Mouse (Mus musculus): ENCODE measurements around the gene Slc26a9. TPM values are rescaled to one million over a fixed set of nuclear protein-coding genes. Genes with fewer than 3 reads are reported as not detected.

Slc26a9 gene
- polyA plus RNA-seq, 1 experiment from 2014 or later = 0.09 TPM

DNA sequence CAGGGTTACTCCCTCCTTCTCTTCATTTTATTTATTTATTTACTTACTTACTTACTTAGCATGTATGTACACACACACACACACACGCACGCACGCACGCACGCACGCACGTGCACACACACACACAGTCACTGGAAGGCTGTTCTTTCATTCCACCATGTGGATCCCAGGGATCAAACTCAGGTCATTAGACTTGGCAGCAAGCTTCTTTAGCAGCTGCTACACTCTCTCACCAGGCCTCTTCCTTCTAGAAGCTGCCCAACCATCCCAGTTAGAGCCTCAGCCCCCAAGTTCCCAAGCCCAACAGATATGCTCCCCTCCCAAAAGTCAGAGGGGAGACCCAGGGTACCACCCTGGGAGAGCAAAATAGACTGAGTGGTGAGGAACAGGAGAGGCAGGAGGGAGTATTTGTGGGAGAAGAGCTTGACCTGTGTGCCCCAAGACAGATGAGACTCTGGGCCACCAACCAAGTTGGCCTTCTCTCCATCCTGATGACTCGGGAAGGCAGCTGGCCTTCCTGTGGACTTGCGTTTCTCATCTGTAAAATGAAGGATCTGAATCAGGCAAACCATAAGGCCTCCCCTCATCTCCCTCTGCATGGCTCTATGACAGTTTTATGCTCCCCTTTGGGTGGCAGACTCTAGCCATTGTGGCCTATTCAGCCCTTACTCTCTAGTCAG, 4.2 kb upstream of the Slc26a9 start:
- Histone ChIP-seq H3K27ac (replicated peaks) (no peak overlapping the region), H3K36me3 (no peaks in the 10 kb centered on the region), H3K4me3 (replicated peaks) (no peak overlapping the region), H3K4me1 (no peaks in the 10 kb centered on the region), H3K4me2 (no peak overlapping the region), H3K9ac (replicated peaks) (no peak overlapping the region), H3K27me3 (replicated peaks) (no peaks in the 10 kb centered on the region), H3K9me3 (replicated peaks) (no peaks in the 10 kb centered on the region)
- ATAC-seq (ENCODE audit: low FRiP score) = no peak
- 90% methylated on average over 9 of the region's 9 CpGs for WGBS

DNA sequence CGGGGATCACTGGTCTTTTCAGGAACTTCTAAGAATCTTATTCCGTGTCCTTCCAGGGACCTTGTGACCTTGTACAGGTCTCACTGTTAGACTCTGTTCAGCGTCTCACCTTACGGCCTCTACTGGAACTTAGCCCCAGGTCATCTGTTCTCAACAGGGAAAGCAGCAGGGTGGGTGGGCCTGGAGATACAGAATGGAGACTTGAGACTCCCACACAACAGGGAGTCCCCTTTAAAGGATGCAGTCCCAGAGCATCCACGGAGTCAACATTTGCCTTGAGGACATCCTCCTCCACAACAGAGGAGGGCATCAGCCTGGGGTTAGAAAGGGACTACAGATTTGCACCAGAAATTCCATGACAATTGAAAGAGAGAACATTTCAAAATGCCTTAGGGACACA, 1.6 kb downstream of the Slc26a9 start:
- WGBS = 69% methylated on average over 5 of the region's 5 CpGs
- no peak overlapping the region for H3K27ac ChIP-seq (replicated peaks)
- H3K4me1 ChIP-seq = no peaks in the 10 kb centered on the region
- H3K9me3 ChIP-seq (replicated peaks) = no peaks in the 10 kb centered on the region
- no peak for ATAC-seq (ENCODE audit: low FRiP score)
- H3K4me3 ChIP-seq (replicated peaks) = no peak overlapping the region
- no peak overlapping the region for H3K9ac ChIP-seq (replicated peaks)
- H3K27me3 ChIP-seq (replicated peaks) = no peaks in the 10 kb centered on the region
- H3K36me3 ChIP-seq = no peaks in the 10 kb centered on the region
- no peak overlapping the region for H3K4me2 ChIP-seq

DNA sequence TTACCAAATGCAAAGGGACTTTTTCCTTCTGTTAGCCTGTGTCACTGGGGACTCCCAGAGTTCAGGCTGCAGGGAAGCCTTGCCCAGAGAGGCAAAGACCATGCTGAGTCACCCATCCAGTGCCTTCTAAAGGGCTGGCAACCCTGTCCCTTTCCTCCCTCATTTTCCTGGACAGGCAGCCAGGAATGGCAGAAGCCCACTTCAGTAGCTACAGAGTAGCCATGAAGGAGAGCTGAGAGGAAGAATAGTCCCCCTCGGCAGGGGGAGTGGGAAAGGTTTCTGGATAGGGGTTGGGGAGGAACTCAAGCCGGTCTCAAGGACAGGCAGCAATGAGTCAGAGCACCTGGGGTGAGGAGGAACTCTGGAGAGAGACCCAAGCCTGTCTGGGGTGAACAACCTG, 3.9 kb downstream of the Slc26a9 start:
- ATAC-seq (ENCODE audit: low FRiP score) = no peak
- no peaks in the 10 kb centered on the region for H3K4me1 ChIP-seq
- 68% methylated on average over 2 of the region's 2 CpGs for WGBS

DNA sequence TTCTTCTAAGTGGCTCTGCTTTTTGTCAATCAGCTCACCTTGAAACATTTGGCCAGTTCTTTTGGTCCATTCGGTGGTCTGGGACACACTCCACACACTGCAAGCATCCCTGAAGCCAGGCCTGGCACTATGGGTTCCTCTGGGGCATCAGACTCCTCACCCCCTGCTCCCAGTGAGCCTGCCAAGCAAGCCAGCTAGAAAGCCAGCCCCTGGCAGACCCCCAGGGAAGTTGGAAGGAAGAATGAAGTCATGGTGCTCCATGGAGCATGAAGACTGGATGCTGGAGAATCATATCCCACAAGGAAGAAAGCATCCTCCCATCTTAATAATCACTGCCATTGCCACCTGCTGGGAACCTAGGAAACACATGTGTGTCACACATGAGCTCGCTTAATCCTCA, 4.8 kb downstream of the Slc26a9 start:
- Histone ChIP-seq H3K27me3 (replicated peaks) (no peaks in the 10 kb centered on the region), H3K9me3 (replicated peaks) (no peaks in the 10 kb centered on the region), H3K4me1 (no peaks in the 10 kb centered on the region), H3K27ac (replicated peaks) (no peak overlapping the region), H3K9ac (replicated peaks) (no peak overlapping the region), H3K4me3 (replicated peaks) (no peak overlapping the region), H3K36me3 (no peaks in the 10 kb centered on the region), H3K4me2 (no peak overlapping the region)
- no peak for ATAC-seq (ENCODE audit: low FRiP score)
- 89% methylated on average over 2 of the region's 2 CpGs for WGBS

More for the DNA sequence above, 3.9 kb downstream of the Slc26a9 start:
- Histone ChIP-seq H3K9ac (replicated peaks) (no peak overlapping the region), H3K4me3 (replicated peaks) (no peak overlapping the region), H3K36me3 (no peaks in the 10 kb centered on the region), H3K4me2 (no peak overlapping the region), H3K9me3 (replicated peaks) (no peaks in the 10 kb centered on the region), H3K27ac (replicated peaks) (no peak overlapping the region), H3K27me3 (replicated peaks) (no peaks in the 10 kb centered on the region)

DNA sequence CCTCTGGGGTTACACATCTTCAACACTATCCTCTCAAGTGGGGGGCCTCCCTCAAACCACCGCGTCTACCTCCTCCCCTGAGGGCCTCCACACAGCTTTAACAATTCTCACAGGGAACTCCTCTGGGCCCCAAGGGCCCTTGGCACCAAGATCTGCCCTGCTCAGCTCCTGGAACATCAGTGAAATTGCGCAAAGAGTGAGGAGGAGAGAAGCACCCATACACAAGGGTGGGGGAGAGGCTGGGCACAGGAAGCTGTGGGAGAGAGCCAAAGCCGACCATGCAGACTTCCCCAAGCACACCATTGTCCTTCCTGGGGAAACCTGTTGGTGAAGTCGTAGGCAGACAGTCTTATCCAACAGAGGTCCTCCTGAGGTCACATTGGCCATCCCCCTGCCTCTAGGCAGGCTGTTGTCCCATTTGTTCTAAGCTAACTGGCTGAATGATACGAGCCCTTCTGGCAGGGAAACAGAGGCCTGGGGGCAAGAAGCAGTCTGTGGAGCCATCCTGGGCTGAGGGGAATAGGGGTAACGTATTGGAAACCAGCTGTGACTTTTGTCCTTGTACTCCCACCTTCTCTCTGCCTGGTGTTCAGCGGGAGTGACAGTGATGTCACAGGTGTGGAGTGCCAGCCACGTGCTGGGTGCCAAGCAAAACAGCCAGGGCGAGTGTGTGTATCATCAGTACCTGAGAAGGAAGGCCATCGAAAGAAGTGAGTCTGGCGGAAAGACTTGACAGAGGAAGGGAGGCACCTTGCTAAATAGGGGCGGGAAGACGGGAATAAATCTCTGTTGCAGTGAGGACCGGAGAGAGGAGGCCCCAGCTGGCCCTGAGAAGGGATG, 6.1 kb downstream of the Slc26a9 start:
- Histone ChIP-seq H3K27ac (replicated peaks) (no peak overlapping the region), H3K4me2 (no peak overlapping the region), H3K4me3 (replicated peaks) (no peak overlapping the region), H3K36me3 (no peaks in the 10 kb centered on the region), H3K4me1 (no peaks in the 10 kb centered on the region), H3K27me3 (replicated peaks) (no peaks in the 10 kb centered on the region), H3K9ac (replicated peaks) (no peak overlapping the region), H3K9me3 (replicated peaks) (no peaks in the 10 kb centered on the region)
- 80% methylated on average over 15 of the region's 15 CpGs for WGBS
- no peak for ATAC-seq (ENCODE audit: low FRiP score)

DNA sequence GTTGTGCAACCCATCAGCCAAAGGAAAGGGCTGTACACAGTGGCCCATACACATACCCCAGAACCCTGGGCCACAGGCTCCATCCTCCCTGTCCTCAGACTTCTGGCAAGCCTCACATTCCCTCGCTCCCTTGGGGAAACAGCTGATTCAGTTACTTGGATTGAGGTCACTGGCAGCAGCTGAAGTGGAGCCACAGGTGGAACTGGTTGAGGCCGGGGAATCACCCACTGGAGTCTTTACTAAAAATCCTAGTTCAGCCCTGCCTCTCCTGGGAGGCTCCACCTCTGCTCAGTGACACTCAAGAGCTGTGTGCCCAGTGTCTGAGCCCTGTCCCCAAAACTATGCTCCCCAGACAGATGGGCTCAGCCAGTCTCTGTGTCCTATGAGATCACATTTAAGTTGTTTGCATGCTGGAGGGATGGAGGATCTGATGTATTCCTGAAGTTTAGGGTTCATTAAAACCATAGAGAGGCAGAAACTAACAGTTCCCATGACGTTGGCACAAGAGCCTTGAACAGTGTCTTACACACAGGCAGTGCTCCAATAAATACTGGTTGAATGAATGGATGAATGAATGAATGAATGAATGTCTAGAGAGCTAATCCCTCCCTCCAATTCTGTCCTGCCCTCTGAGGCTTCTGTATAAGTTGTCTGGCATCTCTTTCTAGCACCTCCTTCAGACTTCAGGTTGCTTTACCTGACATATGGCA, 7.5 kb downstream of the Slc26a9 start:
- no peak for ATAC-seq (ENCODE audit: low FRiP score)
- WGBS = 78% methylated on average over 3 of the region's 3 CpGs
- Histone ChIP-seq H3K4me1 (no peaks in the 10 kb centered on the region), H3K27ac (replicated peaks) (no peak overlapping the region), H3K4me3 (replicated peaks) (no peak overlapping the region), H3K9me3 (replicated peaks) (no peaks in the 10 kb centered on the region), H3K27me3 (replicated peaks) (no peaks in the 10 kb centered on the region), H3K36me3 (no peaks in the 10 kb centered on the region), H3K4me2 (no peak overlapping the region), H3K9ac (replicated peaks) (no peak overlapping the region)

DNA sequence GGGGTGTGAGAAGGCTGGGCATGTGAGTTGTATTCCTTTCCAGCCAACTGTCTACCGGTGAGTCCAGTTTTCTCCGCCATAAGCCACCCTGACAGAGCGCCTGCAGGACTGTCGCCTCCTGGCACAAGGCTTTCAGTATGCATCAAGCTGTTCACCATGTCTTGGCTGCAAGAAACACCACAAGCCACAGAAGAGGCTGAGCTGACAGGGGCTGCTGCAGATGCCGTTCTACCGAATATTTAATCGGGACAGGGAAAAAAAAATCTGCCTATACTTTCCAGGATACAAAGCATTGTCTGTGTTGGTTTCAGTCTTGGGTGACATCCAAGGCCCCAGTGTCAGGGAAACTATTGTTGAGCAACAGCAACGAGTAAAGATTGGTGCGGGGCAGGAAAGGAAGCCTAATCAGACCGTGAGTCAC, 8.1 kb downstream of the Slc26a9 start:
- Histone ChIP-seq H3K36me3 (no peaks in the 10 kb centered on the region), H3K4me3 (replicated peaks) (no peak overlapping the region), H3K9me3 (replicated peaks) (no peaks in the 10 kb centered on the region), H3K9ac (replicated peaks) (no peak overlapping the region), H3K4me1 (no peaks in the 10 kb centered on the region), H3K27ac (replicated peaks) (no peak overlapping the region), H3K4me2 (no peak overlapping the region), H3K27me3 (replicated peaks) (no peaks in the 10 kb centered on the region)
- WGBS = 58% methylated on average over 10 of the region's 10 CpGs
- ATAC-seq (ENCODE audit: low FRiP score) = no peak

DNA sequence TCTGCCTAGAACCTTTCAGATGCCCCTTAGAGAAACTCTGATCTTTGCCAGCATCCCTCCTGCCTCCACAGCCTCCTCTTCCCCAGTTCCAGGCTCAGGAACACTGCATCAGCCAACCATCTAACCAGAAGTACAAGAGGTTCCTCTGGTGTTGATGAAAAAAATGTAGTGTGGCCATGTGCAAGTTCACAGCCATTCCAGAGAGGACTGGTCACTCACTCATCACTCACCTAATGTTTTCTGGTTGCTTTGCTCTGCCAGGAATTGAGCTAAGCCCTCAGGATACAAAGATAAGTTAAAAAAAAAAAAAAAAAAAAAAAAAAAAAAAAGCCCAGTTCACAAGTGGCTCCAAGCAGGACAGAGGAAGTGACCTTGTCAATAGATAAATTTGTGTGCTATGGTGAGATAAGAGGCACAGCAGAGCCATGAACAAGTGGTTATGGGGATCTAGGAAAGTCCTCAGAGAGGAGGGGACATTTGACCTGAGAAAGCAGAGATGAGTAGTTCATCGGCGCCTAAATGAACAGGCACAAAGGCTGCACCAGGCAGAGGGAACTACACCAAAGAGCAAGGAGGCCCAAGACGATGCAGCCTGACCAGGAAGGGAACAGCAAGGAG, 10.5 kb downstream of the Slc26a9 start:
- Histone ChIP-seq H3K4me3 (replicated peaks) (no peak overlapping the region), H3K36me3 (no peaks in the 10 kb centered on the region), H3K9ac (replicated peaks) (no peak overlapping the region), H3K27ac (replicated peaks) (no peak overlapping the region), H3K4me1 (no peaks in the 10 kb centered on the region), H3K27me3 (replicated peaks) (no peaks in the 10 kb centered on the region), H3K9me3 (replicated peaks) (no peaks in the 10 kb centered on the region), H3K4me2 (no peak overlapping the region)
- no peak for ATAC-seq (ENCODE audit: low FRiP score)
- 84% methylated on average over 3 of the region's 3 CpGs for WGBS

DNA sequence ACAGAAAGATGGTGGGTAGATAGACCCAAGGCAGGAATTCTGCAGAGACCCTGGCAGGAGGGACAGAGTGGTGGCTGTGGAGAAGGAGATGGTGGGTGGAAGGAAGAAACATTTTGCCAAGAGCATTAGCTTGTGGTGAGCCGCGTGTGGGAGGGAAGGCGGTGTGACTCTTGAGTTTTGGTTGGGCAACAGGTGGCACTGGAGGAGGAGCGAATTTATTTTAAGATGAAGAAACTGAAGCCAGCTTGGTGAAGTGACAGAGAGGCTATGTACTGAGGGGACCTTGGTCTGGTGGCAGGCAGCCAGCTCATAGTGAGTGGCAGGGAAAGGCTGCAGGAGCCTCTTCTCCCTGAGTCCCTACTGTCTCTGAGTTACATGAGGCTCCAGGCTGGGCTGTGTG, 11.1 kb downstream of the Slc26a9 start:
- 93% methylated on average over 4 of the region's 4 CpGs for WGBS
- no peaks in the 10 kb centered on the region for H3K27me3 ChIP-seq (replicated peaks)
- no peak overlapping the region for H3K9ac ChIP-seq (replicated peaks)
- no peaks in the 10 kb centered on the region for H3K9me3 ChIP-seq (replicated peaks)
- H3K4me2 ChIP-seq = no peak overlapping the region
- ATAC-seq (ENCODE audit: low FRiP score) = no peak
- H3K27ac ChIP-seq (replicated peaks) = no peak overlapping the region
- no peaks in the 10 kb centered on the region for H3K36me3 ChIP-seq
- H3K4me3 ChIP-seq (replicated peaks) = no peak overlapping the region
- no peaks in the 10 kb centered on the region for H3K4me1 ChIP-seq

DNA sequence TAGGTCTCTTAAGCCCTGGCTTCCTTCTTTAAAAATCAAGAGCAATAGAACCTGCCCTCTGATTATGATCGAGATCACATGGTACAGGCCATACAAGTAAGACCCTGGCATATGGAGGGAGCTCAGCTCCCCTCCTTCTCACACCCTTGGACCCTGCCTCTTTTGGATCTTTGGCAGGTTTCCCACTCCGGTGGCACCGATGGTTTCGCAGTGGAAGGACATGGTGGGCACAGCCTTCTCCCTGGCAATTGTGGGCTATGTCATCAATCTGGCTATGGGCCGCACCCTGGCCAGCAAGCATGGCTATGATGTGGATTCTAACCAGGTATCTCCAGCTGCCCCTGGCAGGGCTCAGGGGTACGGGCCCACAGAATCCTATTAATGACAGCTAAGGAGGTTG, 13.4 kb downstream of the Slc26a9 start:
- Histone ChIP-seq H3K36me3 (no peaks in the 10 kb centered on the region), H3K9me3 (replicated peaks) (no peaks in the 10 kb centered on the region), H3K27me3 (replicated peaks) (no peaks in the 10 kb centered on the region), H3K4me2 (no peak overlapping the region), H3K27ac (replicated peaks) (no peak overlapping the region), H3K9ac (replicated peaks) (no peak overlapping the region), H3K4me1 (no peaks in the 10 kb centered on the region), H3K4me3 (replicated peaks) (no peak overlapping the region)
- 95% methylated on average over 6 of the region's 6 CpGs for WGBS
- ATAC-seq (ENCODE audit: low FRiP score) = no peak

DNA sequence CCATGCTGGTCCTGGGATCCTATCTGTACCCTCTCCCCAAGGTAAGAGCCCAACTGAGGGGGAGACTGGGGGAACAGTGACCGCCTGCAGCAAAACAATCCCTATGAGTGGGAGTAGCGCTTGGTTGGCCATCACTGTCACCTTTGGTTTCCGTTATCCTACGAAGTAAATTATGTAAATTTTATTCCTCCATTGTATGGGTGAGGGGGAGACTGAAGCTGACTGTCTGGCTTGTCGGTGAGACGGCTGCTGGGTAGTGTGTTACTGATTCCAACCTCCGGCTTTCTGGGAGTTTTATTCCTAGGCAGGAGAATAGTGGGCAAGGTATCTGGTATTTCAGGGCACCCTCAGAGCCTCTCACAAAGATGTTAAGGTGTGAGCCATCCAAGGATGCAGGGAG, 15.0 kb downstream of the Slc26a9 start:
- Histone ChIP-seq H3K36me3 (no peaks in the 10 kb centered on the region), H3K27me3 (replicated peaks) (no peaks in the 10 kb centered on the region), H3K9ac (replicated peaks) (no peak overlapping the region), H3K9me3 (replicated peaks) (no peaks in the 10 kb centered on the region), H3K27ac (replicated peaks) (no peak overlapping the region), H3K4me3 (replicated peaks) (no peak overlapping the region), H3K4me1 (no peaks in the 10 kb centered on the region), H3K4me2 (no peak overlapping the region)
- ATAC-seq (ENCODE audit: low FRiP score) = no peak
- WGBS = 58% methylated on average over 7 of the region's 7 CpGs

All from neural tube, embryonic 15.5 days (tissue).